Mouse (Mus musculus) lung, adult 2 months (tissue): ENCODE data around the gene Limch1.

ENCODE experiments used
- CTCF ChIP-seq: fragments of 200-500 bp; IDR thresholded peaks from 2 replicates; pipeline ENCODE4 v1.5.1; 2011; ENCODE audit warnings: mild to moderate bottlenecking, low read length, control low read depth; ENCODE audit not compliant: insufficient read depth
- POLR2A ChIP-seq: fragments of 200-500 bp; IDR thresholded peaks from 2 replicates; pipeline ENCODE4 v1.6.1; 2011; ENCODE audit warnings: low read depth, mild to moderate bottlenecking, control low read depth, low read length, borderline replicate concordance; ENCODE audit errors: extremely low read depth

- no peak for TF ChIP-seq CTCF
- TF ChIP-seq POLR2A = no peak
Observed at GRCm38 (mm10) chr5:67011985-67012384, 266.4 kb downstream of the Limch1 start.
